Mouse (Mus musculus): Measurements from ENCODE around the gene Fam240b. TPM values are rescaled to one million over a fixed set of nuclear protein-coding genes. Genes with fewer than 3 reads are reported as not detected.

Fam240b gene
- not detected in 2 replicates for polyA plus RNA-seq (2012; ENCODE audit: insufficient read depth, low replicate concordance)

DNA sequence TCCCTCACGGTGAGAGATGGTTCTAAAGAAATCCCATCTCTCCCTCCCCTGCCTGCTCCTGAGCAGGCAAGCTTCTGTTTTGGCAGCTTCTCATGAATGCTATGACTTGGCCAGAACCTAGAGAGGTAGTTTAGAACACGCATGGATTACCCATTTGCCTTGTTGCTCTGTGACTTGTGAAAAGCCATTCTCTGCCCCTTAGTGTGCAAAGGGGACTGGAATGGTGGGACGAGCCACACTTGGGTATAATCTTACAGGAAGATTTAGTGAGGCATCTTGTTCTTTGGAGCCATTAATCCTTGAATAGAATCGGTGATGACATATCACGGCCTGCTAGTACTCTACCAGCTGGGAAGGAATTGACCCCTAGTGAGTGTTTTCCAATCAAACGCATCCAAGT is at the start of gene Fam240b:
Fam240b (minus strand) TSS at position 101 of the 400 bp plus-strand sequence.
- Histone ChIP-seq H3K4me3 (replicated peaks) (no peak within 1 kb of the TSS), H3K9me3 (no peaks in the 10 kb centered on the region), H3K36me3 (replicated peaks; ENCODE audit: low read length) (no peaks in the 10 kb centered on the region), H3K27me3 (replicated peaks) (no peaks in the 10 kb centered on the region), H3K4me1 (no peaks in the 10 kb centered on the region)
- TF ChIP-seq GATA1 (IDR thresholded peaks at IDR 0.05; ENCODE audit: borderline replicate concordance, low read length) (no peak), FLI1 (IDR thresholded peaks at IDR 0.05; ENCODE audit: low read length) (no peak)

DNA sequence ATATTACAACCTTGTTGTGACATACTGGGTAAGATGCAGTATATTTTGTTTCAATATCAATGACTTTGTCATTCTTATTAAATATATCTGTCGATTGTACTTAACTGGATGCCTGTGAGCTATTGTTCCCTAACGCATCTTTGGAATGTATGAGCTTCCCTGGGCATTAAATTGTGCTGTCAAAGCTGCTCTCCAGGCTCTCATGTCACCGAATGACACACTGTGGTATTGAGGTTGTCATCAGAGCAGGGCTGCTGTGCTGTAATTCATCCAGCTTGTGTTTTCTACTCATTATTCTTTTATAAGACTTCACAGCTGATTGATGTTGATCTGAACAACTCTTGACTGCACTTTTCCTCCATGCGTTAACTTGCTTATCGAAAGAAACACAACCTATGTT is 32.5 kb upstream of the Fam240b start:
- TF ChIP-seq FLI1 (IDR thresholded peaks at IDR 0.05; ENCODE audit: low read length) (no peak), GATA1 (IDR thresholded peaks at IDR 0.05; ENCODE audit: borderline replicate concordance, low read length) (no peak)
- no peaks in the 10 kb centered on the region for H3K36me3 ChIP-seq (replicated peaks; ENCODE audit: low read length)

DNA sequence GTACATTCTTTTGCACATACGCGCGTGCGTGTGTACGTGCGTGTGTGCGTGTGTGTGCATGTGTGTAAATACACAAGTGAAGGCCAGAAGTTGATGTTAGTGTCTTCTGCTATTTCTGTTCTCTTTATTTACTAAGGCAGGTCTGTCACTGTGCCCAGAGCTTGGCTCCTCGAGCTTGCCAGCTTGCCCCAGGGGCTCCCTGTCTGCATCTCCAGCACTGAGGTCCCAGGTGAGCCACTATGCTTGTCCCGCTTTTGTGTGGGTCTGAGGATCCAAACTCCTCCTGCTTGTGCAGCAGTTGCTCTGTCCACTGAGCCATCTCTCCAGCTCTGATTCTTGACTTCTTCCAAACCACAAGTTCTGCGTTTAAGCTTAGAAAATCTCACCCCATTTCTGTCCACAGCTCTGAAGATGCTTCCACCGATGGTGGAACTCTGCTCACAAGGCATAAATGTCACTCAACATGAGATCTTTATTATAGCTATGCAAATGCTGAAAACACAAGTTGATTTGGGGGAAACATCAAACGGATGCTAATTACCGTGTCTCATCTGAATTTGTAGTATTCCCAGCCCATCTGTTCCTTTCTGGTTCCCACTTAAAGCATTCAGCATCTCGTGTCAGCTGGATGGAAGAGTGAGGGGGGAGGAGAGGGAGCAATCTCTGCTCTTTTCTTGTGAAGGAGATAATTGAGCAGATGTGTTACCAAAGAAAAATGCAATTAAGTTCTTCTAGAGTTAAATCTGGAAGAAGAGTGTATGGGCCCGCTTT is 29.1 kb upstream of the Fam240b start:
- H3K36me3 ChIP-seq (replicated peaks; ENCODE audit: low read length): no peaks in the 10 kb centered on the region
- no peaks in the 10 kb centered on the region for H3K27me3 ChIP-seq (replicated peaks)
- H3K4me1 ChIP-seq: no peaks in the 10 kb centered on the region
- TF ChIP-seq FLI1 (IDR thresholded peaks at IDR 0.05; ENCODE audit: low read length): no peak
- no peak for TF ChIP-seq GATA1 (IDR thresholded peaks at IDR 0.05; ENCODE audit: borderline replicate concordance, low read length)
- H3K4me3 ChIP-seq (replicated peaks): no peak overlapping the region
- H3K9me3 ChIP-seq: no peaks in the 10 kb centered on the region

More for the DNA sequence above, 32.5 kb upstream of the Fam240b start:
- Histone ChIP-seq H3K9me3 (no peaks in the 10 kb centered on the region), H3K4me1 (no peaks in the 10 kb centered on the region), H3K4me3 (replicated peaks) (no peak overlapping the region), H3K27me3 (replicated peaks) (no peaks in the 10 kb centered on the region)

DNA sequence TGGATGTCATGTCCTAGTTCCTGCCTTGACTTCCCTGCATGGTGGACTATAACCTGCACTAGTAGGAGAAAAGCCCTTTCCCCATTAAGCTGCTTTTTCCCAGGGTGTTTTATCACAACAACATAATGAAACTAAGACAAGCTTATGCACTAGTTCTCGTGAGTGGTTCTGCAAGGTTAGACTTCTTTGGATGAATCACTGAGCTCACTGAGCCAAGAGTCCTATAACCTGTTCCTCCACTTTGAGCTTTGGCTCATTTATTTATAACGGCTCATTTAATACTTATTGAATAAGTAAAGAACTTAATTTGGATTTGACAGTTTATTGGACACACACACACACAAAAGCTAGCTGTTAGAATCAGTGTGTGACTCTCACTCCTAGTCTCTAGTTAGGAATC is 16.7 kb upstream of the Fam240b start:
- Histone ChIP-seq H3K4me1 (no peaks in the 10 kb centered on the region), H3K36me3 (replicated peaks; ENCODE audit: low read length) (no peaks in the 10 kb centered on the region), H3K27me3 (replicated peaks) (no peaks in the 10 kb centered on the region), H3K9me3 (peaks cover 19% of the 10 kb centered on the region; the same call in 1 of the 2 replicates), H3K4me3 (replicated peaks) (no peak overlapping the region)
- TF ChIP-seq GATA1 (IDR thresholded peaks at IDR 0.05; ENCODE audit: borderline replicate concordance, low read length) (no peak), FLI1 (IDR thresholded peaks at IDR 0.05; ENCODE audit: low read length) (no peak)

DNA sequence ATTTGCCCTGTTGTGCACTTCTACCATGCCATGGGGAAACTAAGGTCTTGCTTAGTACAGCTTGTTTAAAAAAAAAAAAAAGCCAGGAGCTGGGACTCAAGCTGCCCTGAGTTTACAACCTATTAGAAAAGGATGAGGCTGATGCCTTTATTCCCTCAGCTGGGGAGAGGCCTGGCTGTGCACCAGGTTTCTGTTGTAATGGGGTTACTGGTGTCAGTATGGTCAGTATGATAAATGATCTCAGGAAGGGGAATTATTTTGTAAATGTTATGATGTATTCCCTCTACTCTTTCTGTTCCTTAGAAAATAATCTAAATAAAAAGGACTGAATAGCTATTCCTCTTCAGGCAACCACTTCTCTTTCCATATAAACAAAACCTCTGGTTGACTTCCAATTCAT is 14.0 kb upstream of the Fam240b start:
- H3K36me3 ChIP-seq (replicated peaks; ENCODE audit: low read length): no peaks in the 10 kb centered on the region
- H3K27me3 ChIP-seq (replicated peaks): no peaks in the 10 kb centered on the region
- TF ChIP-seq GATA1 (IDR thresholded peaks at IDR 0.05; ENCODE audit: borderline replicate concordance, low read length) (no peak), FLI1 (IDR thresholded peaks at IDR 0.05; ENCODE audit: low read length) (no peak)
- no peaks in the 10 kb centered on the region for H3K4me1 ChIP-seq
- H3K4me3 ChIP-seq (replicated peaks): no peak overlapping the region
- H3K9me3 ChIP-seq: peaks cover 19% of the 10 kb centered on the region; the same call in 1 of the 2 replicates

DNA sequence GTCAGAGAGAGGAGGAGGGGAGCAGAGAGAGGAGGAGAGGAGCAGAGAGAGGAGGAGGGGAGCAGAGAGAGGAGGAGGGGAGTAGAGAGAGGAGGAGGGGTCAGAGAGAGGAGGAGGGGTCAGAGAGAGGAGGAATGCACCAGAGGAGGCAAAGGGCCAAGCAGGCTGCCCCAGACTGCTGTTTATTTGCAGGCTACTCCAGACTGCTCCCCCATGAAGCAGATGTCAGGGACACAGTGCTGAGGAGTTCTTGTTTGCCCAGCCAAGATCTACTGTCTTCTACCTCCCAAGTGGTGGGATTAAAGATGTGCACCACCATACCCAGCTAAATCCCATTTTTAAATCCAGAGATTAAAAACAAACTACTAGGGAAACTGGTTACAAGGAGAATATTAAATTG is 9.8 kb upstream of the Fam240b start:
- no peaks in the 10 kb centered on the region for H3K27me3 ChIP-seq (replicated peaks)
- H3K9me3 ChIP-seq: peaks cover 19% of the 10 kb centered on the region; the same call in 1 of the 2 replicates
- no peaks in the 10 kb centered on the region for H3K4me1 ChIP-seq
- no peak for TF ChIP-seq FLI1 (IDR thresholded peaks at IDR 0.05; ENCODE audit: low read length)
- no peak for TF ChIP-seq GATA1 (IDR thresholded peaks at IDR 0.05; ENCODE audit: borderline replicate concordance, low read length)
- no peaks in the 10 kb centered on the region for H3K36me3 ChIP-seq (replicated peaks; ENCODE audit: low read length)
- no peak overlapping the region for H3K4me3 ChIP-seq (replicated peaks)

DNA sequence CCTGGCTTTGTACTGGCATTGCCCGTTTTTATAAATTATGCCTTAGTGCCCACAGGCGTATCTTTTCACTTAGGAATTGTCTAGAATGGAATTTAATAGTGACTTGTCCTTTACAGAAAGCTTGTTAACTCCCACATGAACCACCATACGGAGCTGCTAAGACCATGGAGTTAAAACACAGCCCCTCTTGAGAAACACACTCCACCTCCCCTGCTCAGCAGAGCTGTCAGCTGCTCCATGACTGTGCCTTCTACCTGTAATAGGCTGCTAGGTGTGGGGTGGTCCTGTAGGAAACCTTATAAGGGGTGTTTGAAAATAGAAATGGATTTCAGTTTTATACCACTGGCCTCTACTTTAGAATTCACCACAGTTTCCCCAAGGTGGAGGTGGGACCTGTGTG is 5.2 kb upstream of the Fam240b start:
- Histone ChIP-seq H3K4me1 (no peaks in the 10 kb centered on the region), H3K36me3 (replicated peaks; ENCODE audit: low read length) (no peaks in the 10 kb centered on the region), H3K9me3 (no peaks in the 10 kb centered on the region), H3K27me3 (replicated peaks) (no peaks in the 10 kb centered on the region), H3K4me3 (replicated peaks) (no peak overlapping the region)
- TF ChIP-seq GATA1 (IDR thresholded peaks at IDR 0.05; ENCODE audit: borderline replicate concordance, low read length) (no peak), FLI1 (IDR thresholded peaks at IDR 0.05; ENCODE audit: low read length) (no peak)

DNA sequence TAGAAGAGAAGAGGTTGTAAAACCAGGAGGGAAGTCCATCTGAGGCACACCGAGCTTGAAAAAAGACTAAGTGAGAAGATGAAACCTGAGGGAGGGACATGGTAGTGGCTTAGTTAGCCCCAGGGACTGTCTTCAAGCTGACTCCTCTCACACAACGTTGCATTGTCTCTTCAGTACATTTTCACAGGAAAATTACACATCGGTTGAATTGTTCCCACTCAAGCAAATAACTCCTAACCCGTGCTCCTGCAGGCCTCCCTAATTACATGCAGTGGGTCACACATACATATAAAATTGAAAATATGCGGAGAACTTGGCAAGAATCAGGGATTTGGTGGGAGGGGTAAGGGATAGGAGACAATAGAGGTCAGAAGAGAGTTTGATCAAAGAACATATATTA is 4.0 kb downstream of the Fam240b start:
- no peaks in the 10 kb centered on the region for H3K9me3 ChIP-seq
- H3K27me3 ChIP-seq (replicated peaks): no peaks in the 10 kb centered on the region
- TF ChIP-seq GATA1 (IDR thresholded peaks at IDR 0.05; ENCODE audit: borderline replicate concordance, low read length): no peak
- no peak for TF ChIP-seq FLI1 (IDR thresholded peaks at IDR 0.05; ENCODE audit: low read length)
- no peaks in the 10 kb centered on the region for H3K4me1 ChIP-seq
- no peaks in the 10 kb centered on the region for H3K36me3 ChIP-seq (replicated peaks; ENCODE audit: low read length)
- H3K4me3 ChIP-seq (replicated peaks): no peak overlapping the region

DNA sequence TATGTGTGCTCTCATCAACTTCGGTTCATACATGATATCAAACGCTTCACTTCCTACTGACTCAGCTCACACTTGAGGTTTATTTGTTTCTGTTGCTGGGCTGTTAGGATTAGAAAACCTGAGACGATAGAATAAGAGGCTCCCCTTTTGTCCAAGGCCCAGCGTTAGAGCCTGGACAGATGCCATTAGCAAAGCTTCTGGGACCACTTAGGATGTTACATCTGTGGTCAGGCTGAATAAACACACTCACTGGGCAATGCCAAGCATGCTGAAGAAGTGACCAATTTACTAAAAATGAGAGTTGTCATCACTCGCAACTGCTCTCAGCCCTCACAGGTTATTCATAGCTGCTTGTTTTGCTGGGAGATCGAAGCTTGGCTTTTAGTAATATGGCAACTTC is 7.7 kb downstream of the Fam240b start:
- TF ChIP-seq GATA1 (IDR thresholded peaks at IDR 0.05; ENCODE audit: borderline replicate concordance, low read length) (no peak), FLI1 (IDR thresholded peaks at IDR 0.05; ENCODE audit: low read length) (no peak)
- Histone ChIP-seq H3K9me3 (peaks cover 5% of the 10 kb centered on the region; the same call in 1 of the 2 replicates), H3K27me3 (replicated peaks) (no peaks in the 10 kb centered on the region), H3K36me3 (replicated peaks; ENCODE audit: low read length) (no peaks in the 10 kb centered on the region), H3K4me3 (replicated peaks) (no peak overlapping the region), H3K4me1 (no peaks in the 10 kb centered on the region)

DNA sequence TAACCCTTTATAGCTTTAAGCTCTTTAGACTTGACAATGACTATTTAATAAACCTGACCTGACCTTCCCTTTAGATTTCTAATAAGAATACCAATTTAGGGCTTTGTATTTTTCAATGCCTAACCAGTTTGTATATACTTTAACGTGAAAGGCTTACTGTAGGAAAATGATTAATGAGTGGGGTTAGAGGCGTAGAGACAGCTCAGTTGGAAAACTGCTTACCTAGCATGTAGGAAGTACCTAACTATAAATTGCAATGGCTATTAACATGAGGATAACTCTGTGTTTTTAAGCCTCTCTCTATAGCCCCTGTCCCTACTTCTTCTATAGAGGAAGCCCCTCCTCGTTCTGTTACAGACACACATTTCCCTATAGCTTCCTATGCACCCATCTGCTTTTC is 17.6 kb downstream of the Fam240b start:
- no peaks in the 10 kb centered on the region for H3K4me1 ChIP-seq
- no peaks in the 10 kb centered on the region for H3K27me3 ChIP-seq (replicated peaks)
- no peaks in the 10 kb centered on the region for H3K9me3 ChIP-seq
- no peak for TF ChIP-seq GATA1 (IDR thresholded peaks at IDR 0.05; ENCODE audit: borderline replicate concordance, low read length)
- no peak for TF ChIP-seq FLI1 (IDR thresholded peaks at IDR 0.05; ENCODE audit: low read length)
- no peak overlapping the region for H3K4me3 ChIP-seq (replicated peaks)
- H3K36me3 ChIP-seq (replicated peaks; ENCODE audit: low read length): no peaks in the 10 kb centered on the region

Data from megakaryocyte, embryonic 14.5 days (primary cell).